Mouse (Mus musculus) myocyte (in vitro differentiated cells): Measurements from ENCODE around the gene Tmem107.

ENCODE experiments used
- CEBPB ChIP-seq: IDR thresholded peaks from 2 replicates; pipeline ENCODE4 v1.6.1; 2011; ENCODE audit warnings: mild to moderate bottlenecking, moderate library complexity; ENCODE audit not compliant: poor library complexity, insufficient read depth, severe bottlenecking
- SRF ChIP-seq: IDR thresholded peaks from one replicate; pipeline ENCODE4 v1.6.1; 2011; ENCODE audit warnings: low read depth; ENCODE audit not compliant: control insufficient read depth, insufficient read length

DNA sequence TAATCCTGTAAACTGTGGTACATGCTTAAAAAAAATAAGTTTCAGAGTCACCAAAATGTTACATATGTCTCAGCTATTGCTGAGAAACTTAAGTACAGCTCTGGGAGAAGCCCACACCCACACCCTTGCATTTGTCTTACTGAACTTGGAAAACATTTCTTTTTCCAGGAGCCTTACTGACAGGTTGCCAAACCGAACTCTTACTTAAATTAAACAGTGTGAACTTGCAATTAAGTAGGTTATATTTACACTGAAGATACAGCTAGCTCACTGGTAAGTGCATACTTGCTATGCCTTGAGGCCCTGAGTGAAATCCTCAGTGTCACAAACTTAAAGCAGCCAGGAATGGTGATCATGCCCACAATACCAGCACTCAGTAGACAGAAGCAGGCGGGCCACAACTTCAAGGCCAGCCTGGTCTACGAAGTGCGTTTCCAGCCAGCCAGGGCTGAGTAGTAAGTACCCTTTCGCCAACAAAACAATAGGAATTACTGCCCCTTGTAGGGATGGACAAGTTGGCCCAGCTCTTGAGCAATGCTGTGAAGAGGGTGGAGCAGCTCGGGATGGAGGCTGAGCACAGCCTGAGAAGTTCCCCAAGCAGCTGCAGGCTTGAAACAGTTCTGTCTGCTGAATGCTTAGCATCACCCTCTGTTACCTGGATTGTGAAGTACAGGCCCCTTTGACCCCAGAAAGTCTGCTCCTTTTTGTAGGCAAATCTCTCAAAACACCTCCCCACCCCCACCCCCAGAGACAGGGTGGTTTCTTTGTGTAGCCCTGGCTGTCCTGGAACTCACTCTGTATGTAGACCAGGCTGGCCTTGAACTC lies 3.6 kb downstream of the Tmem107 start:
- TF ChIP-seq CEBPB, result no peak
- TF ChIP-seq SRF, result no peak
